9 mouse cellular contexts compared by ENCODE assay signal in genomic region chr15:79252580-79252979, GRCm38 (mm10). TPM values are rescaled to one million over a fixed set of nuclear protein-coding genes. Genes with fewer than 3 reads are reported as not detected.
DNase-seq lines count a peak whose midpoint lies in the region; ATAC-seq lines count a peak whose summit lies in the region.
"Had no signal": no experiment of that assay in that cellular context is flagged by ENCODE, and none has a peak within 500 bp of the region (broad histone marks: within the 10 kb centered on the region; RNA-seq: fewer than 3 reads in every experiment).

No protein-coding gene starts in this region.

- ATAC-seq in heart, embryonic 15.5 days (replicated peaks; ENCODE audit: insufficient number of reproducible peaks, insufficient read depth, low FRiP score, low read depth): no peak
- ATAC-seq in embryonic facial prominence, embryonic 11.5 days (replicated peaks; ENCODE audit: insufficient number of reproducible peaks, low FRiP score, low TSS enrichment, low read depth): no peak
- no peak for ATAC-seq in hindbrain, embryonic 16.5 days
- no peak for ATAC-seq in midbrain, embryonic 14.5 days (ENCODE audit: low FRiP score, low TSS enrichment)
- no peak for ATAC-seq in megakaryocyte-erythroid progenitor cell, adult 5-6 weeks (replicated peaks; ENCODE audit: low FRiP score, low TSS enrichment, poor library complexity, severe bottlenecking)

- peak overlapping the region; percentile 64 for H3K9ac ChIP-seq in heart, embryonic 15.5 days
- peak overlapping the region; percentile 63 for H3K9ac ChIP-seq in embryonic facial prominence, embryonic 11.5 days (replicated peaks; ENCODE audit: low read length)
- H3K9ac ChIP-seq in hindbrain, embryonic 16.5 days (ENCODE audit: low read depth, low read length): peak overlapping the region; percentile 64
- H3K9ac ChIP-seq in midbrain, embryonic 14.5 days (replicated peaks; ENCODE audit: low read length): peak overlapping the region; percentile 46; the same call in 1 of the 2 replicates

- peak overlapping the region; percentile 84 for H3K4me2 ChIP-seq in heart, embryonic 15.5 days
- H3K4me2 ChIP-seq in embryonic facial prominence, embryonic 11.5 days (ENCODE audit: low read depth, low read length): peak overlapping the region; percentile 67
- peak overlapping the region; percentile 73 for H3K4me2 ChIP-seq in hindbrain, embryonic 16.5 days (ENCODE audit: low read length)
- H3K4me2 ChIP-seq in midbrain, embryonic 14.5 days (ENCODE audit: low read length): peak overlapping the region; percentile 66

- 32% methylated on average over 24 of the region's 24 CpGs for WGBS in heart, embryonic 15.5 days
- WGBS in embryonic facial prominence, embryonic 11.5 days: 35% methylated on average over 24 of the region's 24 CpGs
- WGBS in hindbrain, embryonic 16.5 days: 27% methylated on average over 24 of the region's 24 CpGs
- WGBS in midbrain, embryonic 14.5 days: 32% methylated on average over 24 of the region's 24 CpGs

- H3K36me3 ChIP-seq in heart, embryonic 15.5 days: peaks cover 10% of the 10 kb centered on the region; the same call in 1 of the 2 replicates
- no peaks in the 10 kb centered on the region; the same call in 1 of the 2 replicates for H3K36me3 ChIP-seq in embryonic facial prominence, embryonic 11.5 days (replicated peaks; ENCODE audit: control insufficient read depth, insufficient read depth, low read depth, low read length)
- H3K36me3 ChIP-seq in hindbrain, embryonic 16.5 days (ENCODE audit: control insufficient read depth, insufficient read depth, low read length): peaks cover 9% of the 10 kb centered on the region
- H3K36me3 ChIP-seq in midbrain, embryonic 14.5 days (ENCODE audit: control insufficient read depth, insufficient read depth, low read length): peaks cover 24% of the 10 kb centered on the region

- H3K9me3 ChIP-seq in heart, embryonic 15.5 days (replicated peaks): no peaks in the 10 kb centered on the region
- H3K9me3 ChIP-seq in embryonic facial prominence, embryonic 11.5 days (replicated peaks; ENCODE audit: control insufficient read depth, low read length): no peaks in the 10 kb centered on the region
- no peaks in the 10 kb centered on the region for H3K9me3 ChIP-seq in hindbrain, embryonic 16.5 days (ENCODE audit: control insufficient read depth, low read length)
- no peaks in the 10 kb centered on the region for H3K9me3 ChIP-seq in midbrain, embryonic 14.5 days (ENCODE audit: control insufficient read depth, low read length)

- H3K27me3 ChIP-seq in heart, embryonic 15.5 days: peaks cover 36% of the 10 kb centered on the region
- H3K27me3 ChIP-seq in embryonic facial prominence, embryonic 11.5 days (ENCODE audit: control insufficient read depth, insufficient read depth, low read length): peaks cover 22% of the 10 kb centered on the region
- H3K27me3 ChIP-seq in hindbrain, embryonic 16.5 days (replicated peaks; ENCODE audit: control insufficient read depth, insufficient read depth, low read length): peaks cover 15% of the 10 kb centered on the region
- H3K27me3 ChIP-seq in midbrain, embryonic 14.5 days (ENCODE audit: control insufficient read depth, insufficient read depth, low read length): peaks cover 13% of the 10 kb centered on the region

- H3K27ac ChIP-seq in heart, embryonic 15.5 days: no peak overlapping the region
- no peak overlapping the region for H3K27ac ChIP-seq in embryonic facial prominence, embryonic 11.5 days (replicated peaks; ENCODE audit: low read depth, low read length)
- no peak overlapping the region for H3K27ac ChIP-seq in hindbrain, embryonic 16.5 days (ENCODE audit: low read depth, low read length)
- no peak overlapping the region for H3K27ac ChIP-seq in midbrain, embryonic 14.5 days (replicated peaks; ENCODE audit: low read depth, low read length)

- no peak for DNase-seq in heart, adult 8-10 months (ENCODE audit: low spot score)
- DNase-seq in embryonic facial prominence, embryonic 11.5 days (ENCODE audit: low spot score): peak; percentile 10
- DNase-seq in midbrain, embryonic 14.5 days: no peak
- no peak for DNase-seq in layer of hippocampus, adult 9-10 months (ENCODE audit: low spot score)
- no peak for DNase-seq in right cerebral cortex, adult 18-20 months

- H3K4me1 ChIP-seq in heart, embryonic 15.5 days (replicated peaks): peaks cover 13% of the 10 kb centered on the region
- H3K4me1 ChIP-seq in embryonic facial prominence, embryonic 11.5 days (ENCODE audit: control insufficient read depth, insufficient read depth, low read length): peaks cover 6% of the 10 kb centered on the region
- peaks cover 8% of the 10 kb centered on the region for H3K4me1 ChIP-seq in hindbrain, embryonic 16.5 days (ENCODE audit: control insufficient read depth, insufficient read depth, low read depth, low read length)
- H3K4me1 ChIP-seq in midbrain, embryonic 14.5 days (ENCODE audit: control insufficient read depth, insufficient read depth, low read length): peaks cover 8% of the 10 kb centered on the region; the same call in 1 of the 2 replicates

- H3K4me3 ChIP-seq in heart, embryonic 15.5 days: peak overlapping the region; percentile 45
- peak overlapping the region; percentile 33 for H3K4me3 ChIP-seq in embryonic facial prominence, embryonic 11.5 days (ENCODE audit: low read depth, low read length)
- H3K4me3 ChIP-seq in hindbrain, embryonic 16.5 days (ENCODE audit: low read length): peak overlapping the region; percentile 41
- H3K4me3 ChIP-seq in midbrain, embryonic 14.5 days (replicated peaks; ENCODE audit: low read depth, low read length): peak overlapping the region; percentile 32

RNA-seq across cellular contexts. Expression of gene Slc16a8, which starts 2.0 kb away (rescaled TPM):
- polyA plus RNA-seq in heart, embryonic 15.5 days (2015; fragmentation: Nextera tagmentation; extraction: Ambion mirVana): 0.60 TPM in 2 replicates
- total RNA-seq in heart, adult 8-10 months (2022): under 1 TPM; 0.46 to 0.78 (median 0.59) TPM
- 0.28 TPM in 1 of 2 replicates, not detected in the other for polyA plus RNA-seq in embryonic facial prominence, embryonic 11.5 days (2014; fragmentation: Nextera tagmentation; extraction: Ambion mirVana)
- polyA plus RNA-seq in hindbrain, embryonic 16.5 days (2015; fragmentation: Nextera tagmentation; extraction: Ambion mirVana): 1.4 and 2.0 TPM in 2 replicates
- polyA plus RNA-seq in midbrain, embryonic 14.5 days (2014; fragmentation: Nextera tagmentation; extraction: Ambion mirVana): 0.28 and 0.34 TPM in 2 replicates
- not detected in 2 replicates for total RNA-seq in megakaryocyte-erythroid progenitor cell, adult 5-6 weeks (2014; fragmentation: Nextera tagmentation)
- total RNA-seq in megakaryocyte-erythroid progenitor cell, adult 5-6 weeks (2017): not detected in 2 replicates
- total RNA-seq: liver, adult 2 months had no signal
- polyA plus RNA-seq: liver, adult 2 months had no signal

RNA-seq across cellular contexts. Expression of gene Gm49486, which starts 23.4 kb away (rescaled TPM):
- 0.61 and 0.73 TPM in 2 replicates for polyA plus RNA-seq in heart, embryonic 15.5 days (2015; fragmentation: Nextera tagmentation; extraction: Ambion mirVana)
- 1 to 10 TPM in 3 of 4 experiments, under 1 TPM in 1; 0.63 to 1.5 (median 1.1) TPM for total RNA-seq in heart, adult 8-10 months (2022)
- polyA plus RNA-seq in embryonic facial prominence, embryonic 11.5 days (2014; fragmentation: Nextera tagmentation; extraction: Ambion mirVana): 0.32 and 0.41 TPM in 2 replicates
- 0.87 and 1.1 TPM in 2 replicates for polyA plus RNA-seq in hindbrain, embryonic 16.5 days (2015; fragmentation: Nextera tagmentation; extraction: Ambion mirVana)
- polyA plus RNA-seq in midbrain, embryonic 14.5 days (2014; fragmentation: Nextera tagmentation; extraction: Ambion mirVana): 1.6 TPM in 2 replicates
- total RNA-seq in megakaryocyte-erythroid progenitor cell, adult 5-6 weeks (2014; fragmentation: Nextera tagmentation): not detected in 2 replicates
- total RNA-seq in megakaryocyte-erythroid progenitor cell, adult 5-6 weeks (2017): 0.08 TPM in 1 of 2 replicates, not detected in the other
- total RNA-seq: liver, adult 2 months had no signal
- polyA plus RNA-seq: liver, adult 2 months had no signal

RNA-seq across cellular contexts. Expression of gene Pick1, which starts 23.6 kb away (rescaled TPM):
- 29.5 and 39.9 TPM in 2 replicates for polyA plus RNA-seq in heart, embryonic 15.5 days (2015; fragmentation: Nextera tagmentation; extraction: Ambion mirVana)
- 10 to 100 TPM; 23.5 to 29.8 (median 27.3) TPM for total RNA-seq in heart, adult 8-10 months (2022)
- polyA plus RNA-seq in embryonic facial prominence, embryonic 11.5 days (2014; fragmentation: Nextera tagmentation; extraction: Ambion mirVana): 17.2 and 18.0 TPM in 2 replicates
- 99.1 and 100.0 TPM in 2 replicates for polyA plus RNA-seq in hindbrain, embryonic 16.5 days (2015; fragmentation: Nextera tagmentation; extraction: Ambion mirVana)
- polyA plus RNA-seq in midbrain, embryonic 14.5 days (2014; fragmentation: Nextera tagmentation; extraction: Ambion mirVana): 47.7 and 74.3 TPM in 2 replicates
- 15.8 and 20.9 TPM in 2 replicates for total RNA-seq in megakaryocyte-erythroid progenitor cell, adult 5-6 weeks (2014; fragmentation: Nextera tagmentation)
- 8.9 and 11.4 TPM in 2 replicates for total RNA-seq in megakaryocyte-erythroid progenitor cell, adult 5-6 weeks (2017)

RNA-seq across cellular contexts. Expression of gene Baiap2l2, which starts 32.8 kb away (rescaled TPM):
- polyA plus RNA-seq in heart, embryonic 15.5 days (2015; fragmentation: Nextera tagmentation; extraction: Ambion mirVana): 9.8 and 9.9 TPM in 2 replicates
- total RNA-seq in heart, adult 8-10 months (2022): 1 to 10 TPM in 1 of 4 experiments, under 1 TPM in 1, not detected in 2; 0.54 to 1.3 TPM
- polyA plus RNA-seq in embryonic facial prominence, embryonic 11.5 days (2014; fragmentation: Nextera tagmentation; extraction: Ambion mirVana): 1.9 and 5.2 TPM in 2 replicates
- 3.1 and 5.4 TPM in 2 replicates for polyA plus RNA-seq in hindbrain, embryonic 16.5 days (2015; fragmentation: Nextera tagmentation; extraction: Ambion mirVana)
- polyA plus RNA-seq in midbrain, embryonic 14.5 days (2014; fragmentation: Nextera tagmentation; extraction: Ambion mirVana): 1.9 and 2.0 TPM in 2 replicates
- total RNA-seq in megakaryocyte-erythroid progenitor cell, adult 5-6 weeks (2014; fragmentation: Nextera tagmentation): not detected in 2 replicates
- total RNA-seq in megakaryocyte-erythroid progenitor cell, adult 5-6 weeks (2017): not detected in 2 replicates
- total RNA-seq: liver, adult 2 months had no signal
